Mouse (Mus musculus): Measurements from ENCODE around the gene Fam110c.

GRCm38 (mm10) chr12:31120535-31120934 lies 46.9 kb downstream of the Fam110c start:
- TF ChIP-seq POLR2A (IDR thresholded peaks at IDR 0.05; ENCODE audit: low read depth, low read length) (no peak), CTCF (IDR thresholded peaks at IDR 0.05; ENCODE audit: borderline replicate concordance, insufficient read depth, low read length) (no peak)
